ENCODE assay signal across 28 mouse cellular contexts in the genomic region with DNA sequence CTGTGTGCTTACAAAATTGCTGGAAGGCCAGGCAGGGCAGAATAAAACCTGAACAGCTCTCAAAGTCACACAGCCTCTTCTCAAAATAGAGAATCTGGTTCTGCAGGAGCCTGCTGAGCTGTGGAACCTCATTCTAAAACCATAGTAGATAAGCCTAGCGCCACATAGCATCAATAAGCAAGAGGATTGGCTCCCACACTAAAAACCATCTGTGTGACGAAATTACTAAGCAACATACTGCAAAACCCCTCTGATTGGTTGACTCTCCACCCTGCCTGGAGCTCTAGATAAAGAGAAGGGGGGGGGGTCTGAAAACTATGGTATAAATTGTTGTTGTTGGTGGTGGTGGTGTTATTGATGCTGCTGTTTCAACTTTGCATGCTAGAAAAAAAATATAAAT.
"Had no signal": no experiment of that assay in that cellular context is flagged by ENCODE, and none has a peak within 500 bp of the region (broad histone marks: within the 10 kb centered on the region; RNA-seq: fewer than 3 reads in every experiment).

No protein-coding gene starts in this region.

- DNase-seq: cerebellum, adult 2 months; cerebellum, adult 8-10 months; cerebellum, adult 9-10 months; cerebellum, adult 9-11 months; cerebellum, postnatal 10 days; cerebellum, postnatal 14 days; cerebellum, postnatal 25 days; cerebellum, postnatal 36 days; embryo, embryonic 11 days; gastrocnemius, adult 2 months; gastrocnemius, postnatal 10 days; gastrocnemius, postnatal 14 days; gastrocnemius, postnatal 25 days; gastrocnemius, postnatal 36 days; heart, adult 11 months; heart, adult 18-20 months; heart, adult 2 months had no signal

- H3K9me3 ChIP-seq: embryonic facial prominence, embryonic 10.5 days; embryonic facial prominence, embryonic 12.5 days; embryonic facial prominence, embryonic 13.5 days; embryonic facial prominence, embryonic 15.5 days; forebrain, embryonic 10.5 days; forebrain, embryonic 13.5 days; forebrain, embryonic 15.5 days; heart, embryonic 10.5 days had no signal

- H3K9ac ChIP-seq: embryonic facial prominence, embryonic 12.5 days; embryonic facial prominence, embryonic 13.5 days; embryonic facial prominence, embryonic 15.5 days; forebrain, embryonic 13.5 days; forebrain, embryonic 15.5 days had no signal

- ATAC-seq: forebrain, embryonic 13.5 days; forebrain, embryonic 14.5 days; forebrain, embryonic 15.5 days had no signal

- H3K36me3 ChIP-seq: embryonic facial prominence, embryonic 10.5 days; embryonic facial prominence, embryonic 12.5 days; embryonic facial prominence, embryonic 13.5 days; embryonic facial prominence, embryonic 15.5 days; forebrain, embryonic 10.5 days; forebrain, embryonic 15.5 days; heart, embryonic 10.5 days had no signal

- H3K4me1 ChIP-seq: embryonic facial prominence, embryonic 10.5 days; embryonic facial prominence, embryonic 12.5 days; embryonic facial prominence, embryonic 13.5 days; embryonic facial prominence, embryonic 15.5 days; forebrain, embryonic 10.5 days; forebrain, embryonic 13.5 days; forebrain, embryonic 15.5 days; heart, embryonic 10.5 days had no signal

- H3K27ac ChIP-seq: embryonic facial prominence, embryonic 10.5 days; embryonic facial prominence, embryonic 12.5 days; embryonic facial prominence, embryonic 13.5 days; embryonic facial prominence, embryonic 15.5 days; forebrain, embryonic 10.5 days; forebrain, embryonic 13.5 days; forebrain, embryonic 15.5 days; gastrocnemius, adult 2 months; heart, adult 2 months; heart, embryonic 10.5 days had no signal

- H3K27me3 ChIP-seq: embryonic facial prominence, embryonic 12.5 days; embryonic facial prominence, embryonic 13.5 days; embryonic facial prominence, embryonic 15.5 days; forebrain, embryonic 13.5 days; forebrain, embryonic 15.5 days had no signal

- H3K4me2 ChIP-seq: embryonic facial prominence, embryonic 12.5 days; embryonic facial prominence, embryonic 13.5 days; embryonic facial prominence, embryonic 15.5 days; forebrain, embryonic 13.5 days; forebrain, embryonic 15.5 days; heart, embryonic 11.5 days had no signal

- H3K4me3 ChIP-seq: embryonic facial prominence, embryonic 10.5 days; embryonic facial prominence, embryonic 12.5 days; embryonic facial prominence, embryonic 13.5 days; embryonic facial prominence, embryonic 15.5 days; erythroblast, embryonic 14.5 days; forebrain, embryonic 10.5 days; forebrain, embryonic 13.5 days; forebrain, embryonic 15.5 days; gastrocnemius, adult 2 months; heart, adult 2 months; heart, embryonic 10.5 days had no signal
